Mouse (Mus musculus) midbrain, postnatal 0 days (tissue): ENCODE measurements around the gene Ccdc47. TPM values are rescaled to one million over a fixed set of nuclear protein-coding genes. Genes with fewer than 3 reads are reported as not detected.
"Not testable (repeated sequence)": the region's sequence is repeated elsewhere in the genome, so short reads cannot be mapped to it uniquely, and the experiment has no call there.

Experiments used
- ATAC-seq: fragments of 200-750 bp; cut with Nextera tagmentation; 2 replicates; pipeline ENCODE4 v1.8.0; 2017; ENCODE audit warnings: moderate number of reproducible peaks, mild to moderate bottlenecking, moderate TSS enrichment, moderate library complexity; ENCODE audit not compliant: low FRiP score
- DNase-seq: peaks from one replicate; pipeline ENCODE4 v3.0.0-alpha.2; 2015; ENCODE audit warnings: low spot score
- H3K27ac ChIP-seq: fragments of 300-500 bp; sonication (generic); 2 replicates; pipeline ENCODE4 v1.5.1; 2014; ENCODE audit warnings: low read depth, mild to moderate bottlenecking, low read length, mixed read lengths
- H3K27me3 ChIP-seq: fragments of 300-500 bp; sonication (generic); 2 replicates; pipeline ENCODE4 v1.6.1; 2014; ENCODE audit warnings: low read length, control low read depth, mixed read lengths; ENCODE audit not compliant: insufficient read depth
- H3K36me3 ChIP-seq: fragments of 300-500 bp; sonication (generic); 2 replicates; pipeline ENCODE4 v1.6.1; 2014; ENCODE audit warnings: low read length, control low read depth, mixed read lengths; ENCODE audit not compliant: insufficient read depth
- H3K4me1 ChIP-seq: fragments of 300-500 bp; sonication (generic); 2 replicates; pipeline ENCODE4 v1.6.1; 2014; ENCODE audit warnings: mild to moderate bottlenecking, control low read depth, antibody characterized with exemption, low read length, mixed read lengths; ENCODE audit not compliant: insufficient read depth
- H3K4me2 ChIP-seq: fragments of 300-500 bp; sonication (generic); 2 replicates; pipeline ENCODE4 v1.6.1; 2014; ENCODE audit warnings: low read depth, mild to moderate bottlenecking, low read length, mixed read lengths; ENCODE audit not compliant: poor library complexity, severe bottlenecking
- H3K4me3 ChIP-seq: fragments of 300-500 bp; sonication (generic); 2 replicates; pipeline ENCODE4 v1.5.1; 2014; ENCODE audit warnings: low read depth, mild to moderate bottlenecking, low read length, moderate library complexity
- H3K9ac ChIP-seq: fragments of 300-500 bp; sonication (generic); replicated peaks from 2 replicates; pipeline ENCODE4 v1.6.1; 2014; ENCODE audit warnings: mild to moderate bottlenecking, low read length, moderate library complexity, mixed read lengths; ENCODE audit not compliant: poor library complexity, severe bottlenecking
- H3K9me3 ChIP-seq: fragments of 300-500 bp; sonication (generic); 2 replicates; pipeline ENCODE4 v1.6.1; 2016; ENCODE audit warnings: low read length, control low read depth
- CTCF ChIP-seq: IDR thresholded peaks from 2 replicates; pipeline ENCODE4 v1.5.1; 2016; ENCODE audit warnings: antibody characterized with exemption, mild to moderate bottlenecking
- WGBS: fragments of 180-500 bp; shearing (Covaris S2); extraction: QIAGEN DNeasy Blood & Tissue Kit; methylation state at CpG from one replicate; pipeline ENCODE4 v1.1.7; 2014; 5-methylcytosine and 5-hydroxymethylcytosine counted together
- polyA plus RNA-seq: library from polyadenylated mRNA; unstranded; fragments of >200 nt; fragmentation: Nextera tagmentation; extraction: Ambion mirVana; gene quantifications from 2 replicates; pipeline ENCODE4 v1.2.1, GENCODE M21; 2015
- total RNA-seq: library from RNA; depleted of rRNA; stranded (reverse); fragments of >200 nt; gene quantifications from 2 replicates; pipeline ENCODE4 v1.2.3, GENCODE M21; 2014

Ccdc47 gene
- total and polyA plus RNA-seq, 2 experiments from 2014 or later, result 31.7 to 94.9 TPM

- H3K4me1 ChIP-seq, result no peaks in the 10 kb centered on the region
- H3K4me3 ChIP-seq, result no peak overlapping the region
- no peaks in the 10 kb centered on the region for H3K27me3 ChIP-seq
- 96% methylated on average over 19 of the region's 19 CpGs for WGBS
- no peak overlapping the region for H3K9ac ChIP-seq
- no peak for DNase-seq
- H3K4me2 ChIP-seq, result no peak overlapping the region
- H3K27ac ChIP-seq, result no peak overlapping the region
- peaks cover 50% of the 10 kb centered on the region for H3K36me3 ChIP-seq
- no peak for ATAC-seq
- no peaks in the 10 kb centered on the region for H3K9me3 ChIP-seq
- TF ChIP-seq CTCF, result no peak
Observed at GRCm38 (mm10) chr11:106201337-106202122, 14.6 kb downstream of the Ccdc47 start.

- WGBS, result 77% methylated on average over 6 of the region's 6 CpGs
- no peaks in the 10 kb centered on the region for H3K4me1 ChIP-seq
- H3K4me2 ChIP-seq, result no peak overlapping the region
- H3K4me3 ChIP-seq, result no peak overlapping the region
- H3K9me3 ChIP-seq, result no peaks in the 10 kb centered on the region
- H3K9ac ChIP-seq, result no peak overlapping the region
- DNase-seq, result no peak
- H3K27ac ChIP-seq, result no peak overlapping the region
- H3K27me3 ChIP-seq, result no peaks in the 10 kb centered on the region
- no peak for TF ChIP-seq CTCF
- peaks cover 48% of the 10 kb centered on the region for H3K36me3 ChIP-seq
- no peak for ATAC-seq
Observed at GRCm38 (mm10) chr11:106200756-106201155, 15.4 kb downstream of the Ccdc47 start.

DNA sequence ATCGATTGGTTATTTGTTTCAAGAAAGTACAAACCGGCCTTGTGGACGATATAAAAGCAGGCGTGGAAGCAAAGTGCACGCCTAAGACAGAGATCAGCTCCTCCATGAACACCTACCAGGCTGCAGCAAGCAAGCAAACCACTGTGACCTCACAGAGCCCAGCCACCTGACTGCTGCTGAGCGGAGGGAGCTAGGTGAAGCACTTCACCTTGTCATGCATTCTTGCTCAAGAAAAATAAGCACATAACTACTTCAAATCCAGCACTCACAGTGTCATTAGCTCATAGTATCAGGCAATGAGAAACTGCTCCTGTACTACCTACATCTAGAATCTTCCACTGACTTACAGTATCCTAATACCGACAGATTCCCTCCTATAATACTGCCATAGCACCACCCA lies 16.1 kb downstream of the Ccdc47 start:
- H3K4me3 ChIP-seq, H3K9ac ChIP-seq, ATAC-seq, H3K9me3 ChIP-seq, H3K4me2 ChIP-seq, H3K27ac ChIP-seq, H3K4me1 ChIP-seq, DNase-seq, H3K27me3 ChIP-seq: not testable (repeated sequence)
- WGBS, result 93% methylated on average over 7 of the region's 7 CpGs
- H3K36me3 ChIP-seq, result peaks cover 41% of the 10 kb centered on the region

GRCm38 (mm10) chr11:106198277-106198676 lies 17.9 kb downstream of the Ccdc47 start:
- no peak for TF ChIP-seq CTCF
- H3K4me3 ChIP-seq, result no peak overlapping the region
- 91% methylated on average over 4 of the region's 4 CpGs for WGBS
- DNase-seq (no peak), ATAC-seq (no peak)
- no peak overlapping the region for H3K4me2 ChIP-seq
- H3K27me3 ChIP-seq, result no peaks in the 10 kb centered on the region
- peaks cover 31% of the 10 kb centered on the region for H3K36me3 ChIP-seq
- H3K4me1 ChIP-seq, result no peaks in the 10 kb centered on the region
- no peak overlapping the region for H3K27ac ChIP-seq
- no peaks in the 10 kb centered on the region for H3K9me3 ChIP-seq
- H3K9ac ChIP-seq, result no peak overlapping the region

GRCm38 (mm10) chr11:106195341-106195740 lies 20.8 kb downstream of the Ccdc47 start:
- Histone ChIP-seq H3K36me3 (peaks cover 8% of the 10 kb centered on the region), H3K27me3 (no peaks in the 10 kb centered on the region), H3K4me2 (no peak overlapping the region), H3K4me3 (no peak overlapping the region), H3K4me1 (no peaks in the 10 kb centered on the region), H3K27ac (no peak overlapping the region), H3K9ac (no peak overlapping the region), H3K9me3 (no peaks in the 10 kb centered on the region)
- DNase-seq, result no peak
- no peak for TF ChIP-seq CTCF
- no peak for ATAC-seq

- H3K4me3 ChIP-seq, result no peak overlapping the region
- H3K9me3 ChIP-seq, result no peaks in the 10 kb centered on the region
- DNase-seq (no peak), ATAC-seq (no peak)
- no peaks in the 10 kb centered on the region for H3K4me1 ChIP-seq
- TF ChIP-seq CTCF, result no peak
- H3K27me3 ChIP-seq, result no peaks in the 10 kb centered on the region
- no peak overlapping the region for H3K27ac ChIP-seq
- H3K36me3 ChIP-seq, result peaks cover 8% of the 10 kb centered on the region
- 92% methylated on average over 7 of the region's 7 CpGs for WGBS
- H3K9ac ChIP-seq, result no peak overlapping the region
- H3K4me2 ChIP-seq, result no peak overlapping the region
Observed at GRCm38 (mm10) chr11:106194891-106195290, 21.3 kb downstream of the Ccdc47 start.
